Mouse (Mus musculus) ES-E14 (cell line): ENCODE results near the gene Acsl1. TPM values are rescaled to one million over a fixed set of nuclear protein-coding genes. Genes with fewer than 3 reads are reported as not detected.

Experiments used
- DNase-seq: peaks from one replicate; pipeline ENCODE4 v3.0.0-alpha.2; 2013; ENCODE audit warnings: low read depth, low spot score
- H3K27ac ChIP-seq: 2 replicates; pipeline ENCODE4 v1.5.1; 2012; ENCODE audit warnings: low read depth, mild to moderate bottlenecking, low read length, moderate library complexity, mixed read lengths; ENCODE audit not compliant: poor library complexity, insufficient read depth, severe bottlenecking
- H3K36me3 ChIP-seq: 2 replicates; pipeline ENCODE4 v1.6.1; 2012; ENCODE audit warnings: mild to moderate bottlenecking, low read length, moderate library complexity, mixed read lengths; ENCODE audit not compliant: control insufficient read depth, poor library complexity, insufficient read depth, severe bottlenecking
- H3K4me1 ChIP-seq, 2 experiments: fragments of 150-350 bp in 1 of 2; sonication (generic) in 1 of 2; 2 replicates each; pipeline ENCODE4 v1.6.1; 2012; ENCODE audit warnings: low read length in 2 of 2, mild to moderate bottlenecking in 1 of 2, mixed read lengths in 1 of 2; ENCODE audit not compliant: control insufficient read depth in 2 of 2, insufficient read depth in 2 of 2, poor library complexity in 1 of 2
- H3K4me3 ChIP-seq, 2 experiments: fragments of 150-350 bp in 1 of 2; sonication (generic) in 1 of 2; 2 replicates each; pipeline ENCODE4 v1.5.1; 2012; ENCODE audit warnings: low read length in 2 of 2, low read depth in 1 of 2, mild to moderate bottlenecking in 1 of 2, mixed read lengths in 1 of 2; ENCODE audit not compliant: insufficient read depth in 1 of 2, poor library complexity in 1 of 2, severe bottlenecking in 1 of 2
- H3K9ac ChIP-seq: 2 replicates; pipeline ENCODE4 v1.6.1; 2012; ENCODE audit warnings: low read depth, mild to moderate bottlenecking, low read length, mixed read lengths; ENCODE audit not compliant: poor library complexity, insufficient read depth, severe bottlenecking
- H3K9me3 ChIP-seq: fragments of 150-350 bp; sonication (generic); 2 replicates; pipeline ENCODE4 v1.6.1; 2012; ENCODE audit warnings: low read depth, mild to moderate bottlenecking, low read length; ENCODE audit not compliant: control insufficient read depth, insufficient read depth
- CHD2 ChIP-seq: IDR thresholded peaks from 2 replicates; pipeline ENCODE4 v1.6.1; 2014; ENCODE audit warnings: mild to moderate bottlenecking, low read depth, low read length, inconsistent platforms
- HCFC1 ChIP-seq: IDR thresholded peaks from 2 replicates; pipeline ENCODE4 v1.6.1; 2012; ENCODE audit warnings: low read length, inconsistent platforms, borderline replicate concordance; ENCODE audit not compliant: insufficient read depth
- MAFK ChIP-seq: IDR thresholded peaks from 2 replicates; pipeline ENCODE4 v1.6.1; 2014; ENCODE audit warnings: mild to moderate bottlenecking, low read depth, low read length, inconsistent platforms; ENCODE audit not compliant: insufficient read depth
- ZC3H11A ChIP-seq: IDR thresholded peaks from 2 replicates; pipeline ENCODE4 v1.6.1; 2012; ENCODE audit warnings: low read depth, mild to moderate bottlenecking, inconsistent platforms, low read length, borderline replicate concordance
- ZNF384 ChIP-seq: IDR thresholded peaks from 2 replicates; pipeline ENCODE4 v1.6.1; 2012; ENCODE audit warnings: low read depth, low read length, inconsistent platforms
- in situ Hi-C, 2 experiments: fragments of 600-800 bp; cut with MboI; formaldehyde crosslinking; loops; one replicate each; pipeline ENCODE4 v1.15.1; 2025; ENCODE audit warnings: low sequenced_read_pairs in 2 of 2, inconsistent platforms in 1 of 2; ENCODE audit not compliant: unreplicated experiment in 2 of 2
- total RNA-seq: library from RNA; depleted of rRNA; stranded (reverse); fragments of 300-350 nt; gene quantifications from 2 replicates; pipeline ENCODE4 v1.2.3, GENCODE M21; 2012

The Acsl1 gene
- total RNA-seq, 1 experiment, result 17.4 TPM

DNA sequence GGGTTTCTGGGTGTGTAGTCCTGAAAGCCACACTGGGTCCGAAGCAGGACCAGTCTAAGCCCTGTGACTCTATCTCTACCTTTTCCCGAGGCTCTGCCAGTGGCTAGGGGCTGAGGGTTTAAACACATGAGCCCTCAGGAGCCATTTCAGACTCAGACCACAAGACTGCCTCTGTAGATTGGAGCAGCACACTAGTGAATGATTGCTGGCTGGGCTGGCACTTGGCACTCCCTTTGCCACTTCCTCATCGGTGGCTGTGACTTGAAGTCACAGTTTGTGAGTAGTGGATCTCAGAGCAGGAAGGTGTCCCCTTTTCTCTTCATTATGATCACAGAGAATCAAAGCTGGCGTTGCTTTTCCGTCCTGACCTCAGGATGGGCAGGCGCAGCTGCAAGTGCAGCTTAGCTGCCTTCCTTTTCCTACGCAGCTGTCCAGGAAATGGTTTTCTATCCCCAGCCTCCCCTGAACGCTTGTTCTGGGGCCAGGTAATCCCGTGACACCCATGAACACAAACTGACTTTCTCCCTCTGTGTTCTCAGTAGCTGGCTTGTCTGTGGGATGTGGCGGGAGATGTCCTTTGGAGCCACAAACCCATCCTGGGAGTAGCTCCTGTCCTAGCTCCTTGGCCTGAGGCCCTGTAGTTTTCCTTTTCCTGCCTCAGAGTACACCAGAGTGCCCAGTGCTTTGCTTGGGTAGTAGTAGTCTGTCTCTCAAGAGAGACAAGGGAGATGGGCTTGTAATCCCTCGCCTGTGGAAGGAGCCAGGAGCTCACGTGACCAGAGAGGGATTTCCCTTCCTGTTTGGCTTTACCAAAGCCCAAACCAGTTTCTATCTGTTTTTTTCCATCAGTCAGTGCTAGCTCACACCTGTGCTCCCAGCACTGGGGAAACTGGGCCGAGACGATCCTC lies 37.9 kb downstream of the Acsl1 start:
- Histone ChIP-seq H3K9ac (no peak overlapping the region), H3K27ac (no peak overlapping the region), H3K4me1 (peaks cover 0 to 3% of the 10 kb centered on the region in 2 experiments; a peak in 1 of 4 replicates), H3K9me3 (no peaks in the 10 kb centered on the region), H3K4me3 (no peak overlapping the region), H3K36me3 (peaks cover 1% of the 10 kb centered on the region; the same call in 1 of the 2 replicates)
- DNase-seq, result no peak
- TF ChIP-seq HCFC1, result no peak
- TF ChIP-seq MAFK, result no peak
- no peak for TF ChIP-seq CHD2
- no peak for TF ChIP-seq ZC3H11A
- TF ChIP-seq ZNF384, result no peak
- in situ Hi-C loops, result no loop called here

DNA sequence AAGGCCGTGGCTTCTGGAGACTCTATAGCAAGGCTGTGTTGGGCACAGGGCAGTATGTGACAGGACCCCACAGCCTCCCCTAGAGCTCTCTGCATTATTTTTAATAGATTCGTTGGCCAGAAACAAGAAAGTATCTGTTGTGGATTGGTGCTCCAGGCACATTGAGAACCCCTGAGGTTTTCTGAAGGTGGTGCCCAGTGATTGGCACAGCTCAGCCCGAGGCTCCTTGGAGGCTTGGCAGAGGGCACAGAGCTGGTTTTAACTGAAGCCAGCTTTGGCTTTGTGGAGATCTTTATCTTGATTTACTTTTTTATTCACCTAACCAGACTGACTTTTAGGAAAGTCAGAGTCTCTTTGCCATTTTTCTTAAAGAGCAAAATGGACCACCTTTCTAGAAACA lies 38.6 kb downstream of the Acsl1 start:
- H3K4me1 ChIP-seq, result no peaks in the 10 kb centered on the region

DNA sequence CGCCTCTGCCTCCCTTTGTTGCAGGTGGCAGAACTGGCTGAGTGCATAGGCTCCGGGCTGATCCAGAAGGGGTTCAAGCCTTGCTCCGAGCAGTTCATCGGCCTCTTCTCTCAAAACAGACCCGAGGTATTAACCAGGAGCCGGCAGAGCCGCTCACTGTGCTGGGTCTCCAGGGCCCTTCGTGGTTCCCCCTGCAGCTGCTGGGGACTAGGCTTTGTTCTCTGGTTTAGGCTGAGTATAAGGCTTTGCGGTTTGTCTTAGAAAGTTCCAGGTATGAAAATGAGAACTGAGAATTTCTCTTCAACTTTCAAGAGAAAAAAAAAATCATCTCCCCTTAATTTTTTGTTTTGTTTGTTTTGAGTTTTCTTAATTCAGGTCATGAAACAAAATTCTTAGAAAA lies 40.5 kb downstream of the Acsl1 start:
- Histone ChIP-seq H3K4me3 (no peak overlapping the region), H3K9ac (no peak overlapping the region), H3K27ac (no peak overlapping the region), H3K36me3 (peaks cover 1% of the 10 kb centered on the region; the same call in 1 of the 2 replicates), H3K9me3 (no peaks in the 10 kb centered on the region), H3K4me1 (no peaks in the 10 kb centered on the region)
- in situ Hi-C loops, result no loop called here
- DNase-seq, result no peak
- TF ChIP-seq HCFC1 (no peak), ZNF384 (no peak), CHD2 (no peak), MAFK (no peak), ZC3H11A (no peak)

More for the DNA sequence above, 38.6 kb downstream of the Acsl1 start:
- Histone ChIP-seq H3K4me3 (no peak overlapping the region), H3K36me3 (peaks cover 1% of the 10 kb centered on the region; the same call in 1 of the 2 replicates), H3K9me3 (no peaks in the 10 kb centered on the region), H3K27ac (no peak overlapping the region), H3K9ac (no peak overlapping the region)
- TF ChIP-seq ZC3H11A (no peak), CHD2 (no peak), ZNF384 (no peak), MAFK (no peak), HCFC1 (no peak)
- DNase-seq, result no peak
- in situ Hi-C loops, result no loop called here

DNA sequence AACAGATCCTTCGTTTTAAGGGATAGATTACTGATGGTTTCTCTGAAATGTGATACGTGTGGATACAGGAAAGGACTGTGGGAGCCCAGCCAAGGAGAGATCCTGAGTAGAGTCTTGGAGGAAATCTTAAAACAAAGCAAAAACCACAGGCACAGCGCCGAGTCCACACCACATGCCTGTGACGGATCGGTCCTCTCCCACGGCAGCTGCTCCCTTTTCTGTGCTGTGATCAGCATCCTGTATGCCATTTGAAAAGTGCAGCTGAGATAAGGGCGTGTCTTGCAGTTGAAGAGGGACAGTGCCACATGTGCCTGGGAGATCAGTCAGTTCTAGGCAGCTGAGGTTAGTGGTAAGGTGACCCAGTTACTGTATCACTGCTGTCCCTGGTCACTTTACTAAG lies 41.7 kb downstream of the Acsl1 start:
- Histone ChIP-seq H3K4me3 (no peak overlapping the region), H3K27ac (no peak overlapping the region; the same call in 1 of the 2 replicates), H3K9ac (no peak overlapping the region), H3K36me3 (peaks cover 1% of the 10 kb centered on the region; the same call in 1 of the 2 replicates), H3K9me3 (no peaks in the 10 kb centered on the region), H3K4me1 (no peaks in the 10 kb centered on the region)
- no peak for DNase-seq
- in situ Hi-C loops, result no loop called here
- TF ChIP-seq MAFK (no peak), ZNF384 (no peak), ZC3H11A (no peak), HCFC1 (no peak), CHD2 (no peak)
